Mouse (Mus musculus): ENCODE data around the gene Rln3. TPM values are rescaled to one million over a fixed set of nuclear protein-coding genes. Genes with fewer than 3 reads are reported as not detected.

Gene Rln3
- polyA plus RNA-seq, 1 experiment from 2014 or later: 0.22 TPM

DNA sequence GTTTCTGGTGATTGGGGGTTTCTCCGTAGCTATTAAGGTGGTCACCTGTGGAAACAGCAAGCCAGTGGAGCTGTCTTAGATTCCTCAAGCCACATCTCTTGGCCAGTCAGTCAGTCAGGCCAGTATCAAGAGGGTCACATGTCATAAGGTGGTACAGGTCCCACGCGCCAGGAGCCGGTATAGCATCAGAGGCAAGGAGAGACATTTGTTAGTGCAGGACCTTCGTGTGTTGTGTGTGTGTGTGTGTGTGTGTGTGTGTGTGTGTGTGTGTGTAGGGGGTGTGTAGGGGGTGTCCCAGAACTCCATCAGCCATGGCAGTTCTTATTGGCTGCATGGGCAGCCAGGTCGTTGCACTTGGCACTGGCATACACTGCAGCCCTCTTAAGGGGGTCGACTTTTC lies 23.1 kb upstream of the Rln3 start:
- peak overlapping the region; percentile 70 for H3K4me2 ChIP-seq (ENCODE audit: low read depth, low read length)
- H3K27ac ChIP-seq (ENCODE audit: low read length): peak overlapping the region; percentile 42; the same call in 1 of the 2 replicates
- no peak for ATAC-seq (ENCODE audit: insufficient read depth, low FRiP score)
- no peaks in the 10 kb centered on the region for H3K27me3 ChIP-seq (ENCODE audit: control insufficient read depth, insufficient read depth, low read length)
- no peaks in the 10 kb centered on the region for H3K9me3 ChIP-seq (replicated peaks; ENCODE audit: control insufficient read depth, low read length)
- no peaks in the 10 kb centered on the region for H3K36me3 ChIP-seq (ENCODE audit: control insufficient read depth, insufficient read depth, low read length)
- peaks cover 38% of the 10 kb centered on the region for H3K4me1 ChIP-seq (ENCODE audit: control insufficient read depth, insufficient read depth, low read length)
- H3K9ac ChIP-seq (ENCODE audit: low read length): peak overlapping the region; percentile 63
- peak overlapping the region; percentile 86 for H3K4me3 ChIP-seq (replicated peaks; ENCODE audit: low read length)
- 83% methylated on average over 7 of the region's 7 CpGs for WGBS

DNA sequence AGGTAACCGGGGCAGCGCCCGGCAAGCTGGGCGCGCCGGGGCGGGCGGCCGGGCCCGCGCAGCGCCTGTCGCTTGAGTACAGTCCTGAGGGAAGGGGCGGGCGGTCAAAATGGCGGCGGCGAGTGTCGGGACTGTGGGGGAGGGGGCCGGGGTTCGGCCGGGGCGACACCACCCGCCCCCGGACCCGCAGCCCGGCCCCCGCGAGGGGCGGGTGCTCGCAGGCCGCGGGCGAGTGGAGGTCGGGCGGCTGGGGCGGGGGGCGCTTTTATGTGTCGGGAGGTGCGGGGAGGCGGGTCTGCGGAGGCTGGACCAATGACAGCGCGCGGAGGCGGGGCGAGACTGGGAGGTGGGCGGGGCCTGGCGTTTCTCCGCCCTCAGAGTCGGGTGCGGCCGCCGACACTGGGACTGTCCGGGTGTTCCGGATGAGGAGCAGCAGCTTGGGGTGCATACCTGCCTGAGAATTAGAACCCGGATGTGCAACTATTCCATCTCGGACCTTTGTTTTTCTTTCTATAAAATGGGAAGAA lies 22.3 kb upstream of the Rln3 start:
- H3K27me3 ChIP-seq (ENCODE audit: control insufficient read depth, insufficient read depth, low read length): no peaks in the 10 kb centered on the region
- peak overlapping the region; percentile 70 for H3K4me2 ChIP-seq (ENCODE audit: low read depth, low read length)
- H3K4me3 ChIP-seq (replicated peaks; ENCODE audit: low read length): peak overlapping the region; percentile 86
- H3K36me3 ChIP-seq (ENCODE audit: control insufficient read depth, insufficient read depth, low read length): no peaks in the 10 kb centered on the region
- ATAC-seq (ENCODE audit: insufficient read depth, low FRiP score): peak; percentile 79
- H3K9ac ChIP-seq (ENCODE audit: low read length): peak overlapping the region; percentile 90
- H3K4me1 ChIP-seq (ENCODE audit: control insufficient read depth, insufficient read depth, low read length): peaks cover 38% of the 10 kb centered on the region
- whole genome bisulfite sequencing: under 1% methylated on average over 54 of the region's 58 CpGs
- H3K9me3 ChIP-seq (replicated peaks; ENCODE audit: control insufficient read depth, low read length): no peaks in the 10 kb centered on the region
- peak overlapping the region; percentile 98 for H3K27ac ChIP-seq (ENCODE audit: low read length)

DNA sequence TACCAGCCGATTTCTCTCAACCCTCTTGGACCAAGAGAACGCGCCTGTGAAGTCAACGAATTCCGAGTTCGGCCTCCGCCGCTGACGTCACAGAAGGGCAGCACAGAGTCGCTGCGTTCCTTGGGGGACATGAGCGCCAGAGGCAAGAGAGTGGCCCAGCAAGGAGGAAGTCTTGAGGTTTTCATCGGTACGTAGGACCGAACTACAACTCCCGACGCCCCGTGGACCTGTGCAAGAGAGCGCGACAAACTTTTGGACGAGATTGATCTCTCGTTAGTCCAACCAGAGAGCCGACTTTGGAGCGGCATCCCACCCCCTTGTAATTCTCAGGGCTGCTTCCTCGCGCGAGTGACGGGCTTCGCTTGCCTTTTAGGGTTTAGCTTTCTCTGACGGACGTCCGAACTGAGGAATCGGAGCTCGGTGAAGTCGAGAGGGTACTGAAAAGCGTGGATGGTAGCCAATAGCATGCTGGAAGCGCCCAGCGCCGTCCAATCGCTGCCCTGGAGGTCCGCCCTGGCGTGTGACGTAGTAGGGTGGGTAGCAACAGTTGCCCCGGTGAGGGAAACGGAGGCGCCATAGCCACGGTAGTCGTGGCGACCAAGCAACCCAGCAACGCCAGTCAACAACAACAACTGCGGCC lies 21.6 kb upstream of the Rln3 start, which contains the start of gene Rfx1:
Gene Rfx1, plus strand, starts transcription at position 544 of the 640 bp plus-strand sequence.
- peak within 1 kb of the TSS; percentile 86 for H3K4me3 ChIP-seq (replicated peaks; ENCODE audit: low read length)
- peaks cover 38% of the 10 kb centered on the region for H3K4me1 ChIP-seq (ENCODE audit: control insufficient read depth, insufficient read depth, low read length)
- no peaks in the 10 kb centered on the region for H3K27me3 ChIP-seq (ENCODE audit: control insufficient read depth, insufficient read depth, low read length)
- no peaks in the 10 kb centered on the region for H3K9me3 ChIP-seq (replicated peaks; ENCODE audit: control insufficient read depth, low read length)
- peak within 1 kb of the TSS; percentile 91 for H3K4me2 ChIP-seq (ENCODE audit: low read depth, low read length)
- H3K27ac ChIP-seq (ENCODE audit: low read length): peak within 1 kb of the TSS; percentile 98
- peak; percentile 96 for ATAC-seq (ENCODE audit: insufficient read depth, low FRiP score)
- peak within 1 kb of the TSS; percentile 90 for H3K9ac ChIP-seq (ENCODE audit: low read length)
- H3K36me3 ChIP-seq (ENCODE audit: control insufficient read depth, insufficient read depth, low read length): no peaks in the 10 kb centered on the region
- WGBS: under 1% methylated on average over 51 of the region's 51 CpGs

DNA sequence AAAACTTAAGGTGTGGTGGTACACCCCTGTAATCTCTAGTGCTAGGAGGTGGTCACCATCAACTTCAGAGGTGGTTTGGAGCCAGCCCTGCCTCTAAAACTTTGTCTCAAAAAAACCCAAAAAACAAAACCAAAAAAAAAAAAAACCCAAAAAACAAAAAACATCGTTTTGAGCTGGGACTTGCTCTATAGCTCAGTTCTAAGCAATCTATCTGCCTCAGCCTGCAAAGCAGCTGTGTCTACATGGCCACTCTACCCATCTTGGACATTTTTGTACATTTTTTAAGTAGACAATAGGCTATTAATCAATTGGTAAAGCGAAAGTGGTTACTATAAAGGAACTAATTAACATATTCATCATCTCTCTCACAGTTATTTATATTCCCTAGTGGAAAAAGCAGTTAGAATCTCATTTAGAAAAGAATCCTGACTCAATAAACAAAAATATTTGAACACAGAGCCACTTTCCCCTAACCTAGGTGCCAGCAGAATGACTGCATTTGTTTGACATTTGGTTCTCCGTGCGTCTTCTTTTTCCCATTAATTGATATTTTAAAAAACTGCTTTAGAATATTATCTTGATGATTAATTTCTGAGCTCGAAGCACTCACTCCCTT lies 20.8 kb upstream of the Rln3 start:
- WGBS: 19% methylated on average over 5 of the region's 5 CpGs
- peaks cover 31% of the 10 kb centered on the region for H3K4me1 ChIP-seq (ENCODE audit: control insufficient read depth, insufficient read depth, low read length)
- H3K36me3 ChIP-seq (ENCODE audit: control insufficient read depth, insufficient read depth, low read length): no peaks in the 10 kb centered on the region
- no peak for ATAC-seq (ENCODE audit: insufficient read depth, low FRiP score)
- no peaks in the 10 kb centered on the region for H3K27me3 ChIP-seq (ENCODE audit: control insufficient read depth, insufficient read depth, low read length)
- H3K4me2 ChIP-seq (ENCODE audit: low read depth, low read length): peak overlapping the region; percentile 91
- H3K9ac ChIP-seq (ENCODE audit: low read length): peak overlapping the region; percentile 84
- H3K9me3 ChIP-seq (replicated peaks; ENCODE audit: control insufficient read depth, low read length): no peaks in the 10 kb centered on the region
- H3K4me3 ChIP-seq (replicated peaks; ENCODE audit: low read length): peak overlapping the region; percentile 86
- H3K27ac ChIP-seq (ENCODE audit: low read length): peak overlapping the region; percentile 90

DNA sequence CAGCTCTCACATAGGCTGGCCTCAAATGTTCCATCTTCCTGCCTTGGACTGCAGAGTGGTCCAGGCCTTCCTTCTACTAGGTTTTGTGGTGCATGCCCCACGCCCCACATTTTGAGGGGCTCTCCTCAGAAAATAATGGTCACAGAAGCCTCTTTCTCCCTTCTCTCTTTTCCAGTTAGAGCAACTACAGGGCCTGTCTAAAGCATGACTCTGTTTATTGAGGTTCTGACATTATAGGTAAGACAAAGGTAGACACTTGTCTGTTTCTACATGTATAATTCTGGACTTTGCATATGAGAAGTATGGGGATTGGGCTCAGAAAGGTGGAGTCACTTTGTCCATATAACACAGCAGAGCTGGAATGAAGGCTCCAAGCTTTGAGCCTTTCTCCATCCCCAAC lies 20.2 kb upstream of the Rln3 start, which contains the start of gene Gm10643:
Gene Gm10643, minus strand, starts transcription at position 101 of the 400 bp plus-strand sequence.
- WGBS: 90% methylated on average over 1 of the region's 1 CpGs
- H3K4me2 ChIP-seq (ENCODE audit: low read depth, low read length): peak within 1 kb of the TSS; percentile 91
- no peaks in the 10 kb centered on the region for H3K27me3 ChIP-seq (ENCODE audit: control insufficient read depth, insufficient read depth, low read length)
- peaks cover 26% of the 10 kb centered on the region for H3K4me1 ChIP-seq (ENCODE audit: control insufficient read depth, insufficient read depth, low read length)
- H3K9ac ChIP-seq (ENCODE audit: low read length): peak within 1 kb of the TSS; percentile 84
- H3K9me3 ChIP-seq (replicated peaks; ENCODE audit: control insufficient read depth, low read length): no peaks in the 10 kb centered on the region
- ATAC-seq (ENCODE audit: insufficient read depth, low FRiP score): no peak
- H3K36me3 ChIP-seq (ENCODE audit: control insufficient read depth, insufficient read depth, low read length): no peaks in the 10 kb centered on the region
- peak within 1 kb of the TSS; percentile 86 for H3K4me3 ChIP-seq (replicated peaks; ENCODE audit: low read length)
- peak within 1 kb of the TSS; percentile 90 for H3K27ac ChIP-seq (ENCODE audit: low read length)

DNA sequence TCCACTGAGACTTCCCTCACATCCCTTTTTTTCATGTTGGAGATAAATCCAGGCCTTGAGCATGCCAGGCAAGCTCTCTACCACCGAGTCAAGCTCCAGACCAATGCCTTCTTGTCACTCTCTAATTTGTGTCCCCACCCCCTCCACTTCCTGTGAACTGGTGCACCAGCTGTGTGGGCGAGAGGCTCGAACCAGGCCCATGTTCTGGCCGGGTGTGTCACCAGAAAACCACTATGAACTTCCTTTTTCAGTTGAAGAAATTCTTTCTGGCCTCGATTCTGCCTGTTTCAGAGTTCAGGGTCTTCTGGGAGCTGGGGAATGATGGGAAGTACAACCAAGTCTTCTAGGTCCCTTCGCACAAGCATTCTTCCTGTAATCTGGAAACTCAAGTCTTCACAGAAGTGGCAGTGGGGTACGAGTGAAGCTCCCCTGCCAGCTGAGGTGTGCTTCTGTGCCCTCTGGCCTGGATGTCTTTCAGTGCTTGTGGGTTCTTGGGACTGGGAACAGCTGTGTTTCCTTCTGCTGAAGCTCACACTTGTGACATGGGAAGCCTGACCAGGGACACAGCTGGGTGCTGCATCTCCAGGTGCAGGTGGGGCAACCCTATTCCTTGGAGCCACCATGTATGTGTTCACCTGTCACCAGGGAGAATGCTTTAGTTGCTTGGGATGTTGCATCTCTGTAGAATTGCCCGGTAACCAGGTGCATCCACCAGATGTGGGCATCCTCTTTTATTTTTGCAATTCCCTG lies 19.2 kb upstream of the Rln3 start:
- no peak overlapping the region for H3K4me3 ChIP-seq (replicated peaks; ENCODE audit: low read length)
- H3K9ac ChIP-seq (ENCODE audit: low read length): no peak overlapping the region
- no peaks in the 10 kb centered on the region for H3K27me3 ChIP-seq (ENCODE audit: control insufficient read depth, insufficient read depth, low read length)
- H3K27ac ChIP-seq (ENCODE audit: low read length): no peak overlapping the region
- H3K36me3 ChIP-seq (ENCODE audit: control insufficient read depth, insufficient read depth, low read length): no peaks in the 10 kb centered on the region
- no peaks in the 10 kb centered on the region for H3K9me3 ChIP-seq (replicated peaks; ENCODE audit: control insufficient read depth, low read length)
- no peak overlapping the region for H3K4me2 ChIP-seq (ENCODE audit: low read depth, low read length)
- 63% methylated on average over 8 of the region's 8 CpGs for WGBS
- peaks cover 16% of the 10 kb centered on the region for H3K4me1 ChIP-seq (ENCODE audit: control insufficient read depth, insufficient read depth, low read length)
- no peak for ATAC-seq (ENCODE audit: insufficient read depth, low FRiP score)

DNA sequence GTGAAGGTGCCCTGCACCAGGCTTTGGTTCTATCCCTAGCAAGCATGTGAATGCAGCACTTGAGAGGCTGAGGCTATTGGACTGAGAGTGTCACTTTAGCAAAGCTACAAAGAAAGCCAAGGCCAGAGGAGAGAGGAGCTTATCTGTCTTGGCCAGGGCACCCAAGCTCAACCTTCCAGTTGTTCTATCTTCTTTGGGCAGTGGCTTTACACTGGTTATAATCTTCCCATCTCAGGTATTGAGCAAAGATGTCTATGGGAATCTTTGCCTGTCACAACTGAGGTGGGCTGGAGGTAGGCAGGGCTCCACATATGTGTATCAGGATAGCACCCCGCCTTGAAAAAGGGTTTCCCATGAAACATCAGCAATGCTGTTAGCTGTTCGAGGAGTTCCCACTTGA lies 15.4 kb upstream of the Rln3 start:
- no peak overlapping the region for H3K9ac ChIP-seq (ENCODE audit: low read length)
- no peak overlapping the region for H3K4me2 ChIP-seq (ENCODE audit: low read depth, low read length)
- H3K27me3 ChIP-seq (ENCODE audit: control insufficient read depth, insufficient read depth, low read length): no peaks in the 10 kb centered on the region
- WGBS: 82% methylated on average over 2 of the region's 2 CpGs
- no peak for ATAC-seq (ENCODE audit: insufficient read depth, low FRiP score)
- H3K36me3 ChIP-seq (ENCODE audit: control insufficient read depth, insufficient read depth, low read length): no peaks in the 10 kb centered on the region
- no peak overlapping the region for H3K4me3 ChIP-seq (replicated peaks; ENCODE audit: low read length)
- H3K4me1 ChIP-seq (ENCODE audit: control insufficient read depth, insufficient read depth, low read length): no peaks in the 10 kb centered on the region
- H3K9me3 ChIP-seq (replicated peaks; ENCODE audit: control insufficient read depth, low read length): no peaks in the 10 kb centered on the region
- H3K27ac ChIP-seq (ENCODE audit: low read length): no peak overlapping the region

DNA sequence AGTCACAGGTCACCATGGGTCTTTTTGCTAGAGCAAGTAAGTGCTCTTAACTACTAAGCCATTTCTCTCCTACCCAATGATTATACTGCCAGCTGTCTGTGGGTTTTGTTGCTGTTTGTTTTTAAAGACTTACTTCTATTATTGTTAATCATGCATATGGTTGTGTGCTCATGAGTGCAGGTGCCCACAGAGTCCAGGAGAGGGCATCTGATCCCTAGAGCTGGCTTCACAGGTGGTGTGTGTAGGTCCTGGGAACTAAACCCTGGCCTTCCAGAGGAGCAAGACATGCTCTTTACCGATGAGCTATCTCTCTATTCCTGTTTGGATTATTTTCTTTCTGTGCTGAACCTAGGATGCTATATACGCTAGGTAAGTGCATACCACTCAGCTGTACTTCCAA lies 14.4 kb upstream of the Rln3 start:
- Histone ChIP-seq H3K9me3 (replicated peaks; ENCODE audit: control insufficient read depth, low read length) (no peaks in the 10 kb centered on the region), H3K27ac (ENCODE audit: low read length) (no peak overlapping the region), H3K36me3 (ENCODE audit: control insufficient read depth, insufficient read depth, low read length) (no peaks in the 10 kb centered on the region), H3K9ac (ENCODE audit: low read length) (no peak overlapping the region), H3K4me1 (ENCODE audit: control insufficient read depth, insufficient read depth, low read length) (no peaks in the 10 kb centered on the region), H3K4me3 (replicated peaks; ENCODE audit: low read length) (no peak overlapping the region), H3K4me2 (ENCODE audit: low read depth, low read length) (no peak overlapping the region), H3K27me3 (ENCODE audit: control insufficient read depth, insufficient read depth, low read length) (no peaks in the 10 kb centered on the region)
- 86% methylated on average over 2 of the region's 2 CpGs for WGBS
- no peak for ATAC-seq (ENCODE audit: insufficient read depth, low FRiP score)

DNA sequence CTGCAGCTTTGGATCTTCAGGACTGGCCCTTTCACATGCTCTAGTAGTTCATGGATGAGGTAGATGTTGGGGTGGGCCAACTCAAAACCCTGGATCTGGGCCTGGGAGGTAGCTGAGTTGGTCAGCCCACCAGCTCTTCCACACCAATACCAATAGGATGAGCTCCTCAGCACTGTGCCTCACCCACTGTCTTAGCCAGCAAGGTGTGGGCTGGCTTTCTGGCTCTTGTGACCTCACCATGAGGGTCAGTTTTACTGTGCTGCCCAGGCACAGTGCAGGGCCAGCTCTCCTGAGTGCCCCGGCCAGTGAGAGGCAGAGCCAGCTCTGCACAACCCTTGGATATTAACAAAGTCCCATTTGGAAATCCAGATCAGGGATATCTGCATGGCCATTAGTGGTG lies 13.0 kb upstream of the Rln3 start:
- Histone ChIP-seq H3K4me2 (ENCODE audit: low read depth, low read length) (no peak overlapping the region), H3K4me3 (replicated peaks; ENCODE audit: low read length) (no peak overlapping the region), H3K9ac (ENCODE audit: low read length) (no peak overlapping the region), H3K27me3 (ENCODE audit: control insufficient read depth, insufficient read depth, low read length) (no peaks in the 10 kb centered on the region), H3K36me3 (ENCODE audit: control insufficient read depth, insufficient read depth, low read length) (no peaks in the 10 kb centered on the region), H3K9me3 (replicated peaks; ENCODE audit: control insufficient read depth, low read length) (no peaks in the 10 kb centered on the region), H3K4me1 (ENCODE audit: control insufficient read depth, insufficient read depth, low read length) (no peaks in the 10 kb centered on the region), H3K27ac (ENCODE audit: low read length) (no peak overlapping the region)
- ATAC-seq (ENCODE audit: insufficient read depth, low FRiP score): no peak
- 93% methylated on average over 1 of the region's 1 CpGs for WGBS
